Mouse (Mus musculus): ENCODE measurements around the gene Fam193a. TPM values are rescaled to one million over a fixed set of nuclear protein-coding genes. Genes with fewer than 3 reads are reported as not detected.

Fam193a gene
- total RNA-seq, 4 experiments from 2014 or later = 41.6 to 48.2 (median 45.0) TPM

DNA sequence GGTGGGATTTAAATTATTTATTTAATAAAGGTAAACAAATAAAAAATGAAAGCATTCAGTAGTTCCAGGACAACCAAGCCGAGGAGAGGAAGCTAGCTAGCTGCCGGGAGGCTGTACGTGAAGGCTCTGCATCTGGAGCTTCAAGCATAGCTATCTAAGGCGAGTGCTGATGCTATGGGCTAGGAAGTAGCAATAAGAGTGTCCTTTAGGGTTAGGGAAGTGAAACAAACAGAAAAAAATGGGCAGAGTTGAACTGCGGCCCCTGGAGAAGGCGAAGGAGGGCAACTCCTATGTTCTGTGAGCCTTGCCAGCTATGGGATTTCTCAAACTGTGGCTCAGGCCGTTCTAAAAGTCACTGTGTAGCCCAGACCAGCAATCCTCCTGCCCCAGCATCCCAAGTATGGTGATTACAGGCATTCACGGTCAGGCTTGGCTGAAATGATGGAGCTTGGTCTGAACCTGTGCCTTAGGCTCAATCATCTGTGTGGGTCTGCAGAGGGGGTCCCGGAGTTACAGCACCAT is 149.7 kb downstream of the Fam193a start:
- DNase-seq (ENCODE audit: low spot score in 2 of 2) = no peak

DNA sequence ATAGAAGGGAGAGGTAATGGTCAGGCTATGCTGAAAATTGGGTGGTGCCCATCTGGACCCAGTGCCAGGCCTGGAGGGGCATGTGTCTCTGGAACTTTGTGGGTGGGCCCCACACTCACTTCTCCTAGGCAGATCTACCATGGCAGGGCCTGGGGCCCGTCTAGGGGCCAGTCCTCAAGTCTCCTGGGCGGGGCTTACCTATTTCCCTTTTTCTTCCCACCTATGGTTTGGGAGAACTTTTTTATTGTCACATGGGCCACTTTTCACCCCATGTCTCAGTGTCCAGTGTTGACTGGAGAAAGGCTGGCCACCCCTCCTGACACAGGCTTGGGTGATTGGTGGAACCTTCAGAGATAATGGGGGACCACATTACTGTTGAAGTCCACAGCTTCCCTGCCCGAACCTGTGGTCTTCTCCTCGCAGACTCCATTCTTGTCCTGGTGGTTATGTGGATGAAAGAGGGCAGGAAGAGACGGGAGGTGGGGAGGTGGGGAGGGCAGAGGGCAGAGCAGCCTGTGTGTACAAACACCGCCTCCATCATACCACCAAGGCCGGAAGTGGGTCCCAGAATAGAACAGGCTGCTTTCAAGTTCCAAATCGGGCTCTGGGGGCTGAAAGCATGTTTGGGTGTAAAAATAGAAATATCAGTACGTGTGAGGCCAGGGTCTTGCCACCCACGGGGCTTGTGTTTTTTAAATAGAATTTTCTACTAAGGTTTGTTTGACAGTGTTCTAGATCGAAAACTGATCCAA is 150.9 kb downstream of the Fam193a start:
- DNase-seq (ENCODE audit: low spot score in 2 of 2) = no peak

DNA sequence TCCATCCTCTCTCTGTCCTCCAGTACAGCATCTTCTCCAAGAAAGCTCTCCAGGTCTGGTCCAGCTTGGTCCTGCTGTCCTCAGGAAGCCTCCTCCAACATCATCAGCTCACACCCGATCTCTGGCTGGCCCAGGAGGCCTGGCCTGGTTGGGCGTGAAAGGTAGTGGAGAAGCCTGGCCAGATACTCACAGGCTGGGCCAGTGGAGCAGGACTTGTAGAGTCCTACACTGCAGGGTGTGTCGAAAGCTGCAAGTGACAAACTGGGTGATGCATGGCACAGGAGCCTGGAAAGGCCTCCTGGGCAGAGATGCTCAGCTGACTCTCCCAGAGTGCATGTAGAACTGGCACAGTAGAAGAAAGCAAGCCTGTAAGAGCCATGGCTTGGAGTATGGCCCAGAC is 151.6 kb downstream of the Fam193a start:
- DNase-seq (ENCODE audit: low spot score in 2 of 2) = no peak

DNA sequence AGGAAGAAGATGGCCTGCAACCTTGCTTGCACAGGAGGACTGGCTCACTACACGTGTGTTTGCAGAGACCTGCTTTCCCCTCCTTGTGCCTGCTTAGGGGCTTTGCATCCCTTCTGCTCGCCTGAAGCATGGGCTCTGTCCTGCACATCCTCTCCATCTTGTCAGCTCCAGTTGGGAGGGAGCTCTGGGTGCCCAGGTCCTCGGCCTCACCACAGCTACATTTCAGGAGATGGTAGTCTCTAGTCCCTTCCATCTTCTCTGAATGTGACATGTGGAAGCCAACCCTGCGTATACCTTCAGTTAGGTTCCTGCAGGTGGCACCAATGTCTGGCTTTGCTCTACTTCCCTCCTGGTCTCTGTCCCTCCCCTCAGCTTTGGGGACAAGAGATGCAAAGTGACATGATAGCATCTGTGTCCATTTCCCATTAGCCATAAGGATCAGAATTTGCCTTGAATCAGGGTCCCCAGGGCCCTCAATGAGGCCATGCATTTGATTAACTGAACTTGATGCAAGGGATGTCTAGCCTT is 154.3 kb downstream of the Fam193a start:
- no peak for DNase-seq (ENCODE audit: low spot score in 2 of 2)

DNA sequence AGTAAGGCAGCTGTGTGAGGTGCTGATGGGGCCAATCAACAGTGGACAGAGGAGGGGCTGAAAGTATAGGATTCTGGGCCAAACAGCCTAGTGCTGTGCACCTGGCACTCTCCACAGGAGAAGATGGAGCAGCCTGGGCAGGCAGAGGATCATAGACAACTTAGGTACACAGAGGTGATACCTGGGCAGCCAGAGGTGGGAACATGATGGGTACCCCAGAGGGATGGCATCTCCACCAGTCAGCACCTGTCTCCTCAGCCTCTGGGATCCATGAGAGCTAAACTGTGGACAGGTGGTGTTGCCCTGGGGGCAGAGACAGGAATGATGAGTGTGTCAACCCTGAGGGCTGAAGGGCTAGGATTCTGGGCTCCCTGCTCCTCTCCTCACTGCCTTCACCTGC is 154.8 kb downstream of the Fam193a start:
- DNase-seq (ENCODE audit: low spot score in 2 of 2) = no peak

DNA sequence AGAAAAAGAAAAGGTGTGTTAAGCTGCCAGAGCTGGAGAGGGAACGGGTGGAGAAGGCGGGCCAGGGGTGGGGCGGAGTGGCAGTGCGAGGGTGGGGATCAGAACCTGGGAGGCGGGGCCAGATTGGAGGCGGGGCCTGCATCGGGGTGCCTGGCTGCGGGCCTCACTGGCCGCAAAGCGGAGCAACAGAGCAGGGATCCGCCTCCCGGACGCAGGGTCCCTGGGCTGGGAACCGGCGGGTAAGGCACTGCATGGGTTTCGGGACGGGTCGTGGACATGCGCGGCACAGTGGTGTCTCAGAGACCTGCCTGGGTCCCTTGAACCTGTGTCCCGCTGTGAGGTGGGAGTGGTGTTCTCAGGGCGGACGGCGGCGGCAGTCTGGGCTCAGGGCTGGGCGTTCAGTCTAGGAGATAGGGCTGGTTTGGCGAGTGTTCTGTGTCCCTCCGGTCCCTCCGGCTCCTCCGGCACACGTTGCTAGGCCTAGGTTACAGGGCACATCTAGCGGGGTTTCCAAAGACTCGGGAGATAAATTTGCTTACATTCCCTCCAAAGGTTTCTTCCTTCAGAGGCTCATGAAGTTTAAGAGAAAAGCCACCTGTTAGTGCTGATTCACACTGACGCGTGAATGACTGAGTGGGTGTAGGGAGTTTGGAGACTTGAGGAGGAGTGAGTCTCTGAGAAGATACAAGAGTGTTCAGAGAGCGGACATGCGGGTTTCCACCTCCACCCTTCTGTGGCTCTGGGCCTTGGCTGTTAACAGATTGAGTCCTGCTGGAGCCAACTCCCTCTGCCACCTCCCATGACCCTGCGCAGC is 156.1 kb downstream of the Fam193a start, which contains the start of gene Sh3bp2:
Sh3bp2 (plus strand) TSS at position 176 of the 814 bp plus-strand sequence.
- DNase-seq (ENCODE audit: low spot score in 2 of 2) = peak; percentile 73 to 79

GRCm38 (mm10) chr5:34526477-34526775 is 156.7 kb downstream of the Fam193a start:
- DNase-seq (ENCODE audit: low spot score in 2 of 2) = no peak

- no peak for DNase-seq (ENCODE audit: low spot score in 2 of 2)
These were observed 157.6 kb downstream of the Fam193a start for GRCm38 (mm10) chr5:34527352-34527751.

DNA sequence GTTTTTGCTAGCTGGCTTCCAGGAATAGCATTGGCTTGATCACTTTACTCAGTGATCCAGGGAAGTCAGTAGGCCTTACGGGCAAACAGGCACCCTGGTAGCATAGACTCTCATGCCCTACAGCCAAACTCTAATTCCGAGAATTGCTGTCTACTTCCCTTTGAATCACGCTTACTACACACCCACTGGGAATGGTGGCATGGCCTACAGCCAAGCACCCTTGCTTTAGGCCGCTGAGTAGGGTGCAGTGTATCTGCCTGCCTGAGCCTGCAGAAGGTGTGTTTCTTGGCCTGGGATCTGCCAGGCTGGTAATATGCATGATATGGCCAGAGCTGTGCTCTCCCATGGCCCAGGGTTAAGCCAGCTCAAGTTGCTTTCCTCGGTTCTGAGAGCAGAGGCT is 159.0 kb downstream of the Fam193a start:
- DNase-seq (ENCODE audit: low spot score in 2 of 2) = no peak

GRCm38 (mm10) chr5:34530116-34530515 is 160.4 kb downstream of the Fam193a start:
- DNase-seq (ENCODE audit: low spot score in 2 of 2) = no peak

- DNase-seq (ENCODE audit: low spot score in 2 of 2) = no peak
These were observed 161.0 kb downstream of the Fam193a start for GRCm38 (mm10) chr5:34530687-34531086.

DNA sequence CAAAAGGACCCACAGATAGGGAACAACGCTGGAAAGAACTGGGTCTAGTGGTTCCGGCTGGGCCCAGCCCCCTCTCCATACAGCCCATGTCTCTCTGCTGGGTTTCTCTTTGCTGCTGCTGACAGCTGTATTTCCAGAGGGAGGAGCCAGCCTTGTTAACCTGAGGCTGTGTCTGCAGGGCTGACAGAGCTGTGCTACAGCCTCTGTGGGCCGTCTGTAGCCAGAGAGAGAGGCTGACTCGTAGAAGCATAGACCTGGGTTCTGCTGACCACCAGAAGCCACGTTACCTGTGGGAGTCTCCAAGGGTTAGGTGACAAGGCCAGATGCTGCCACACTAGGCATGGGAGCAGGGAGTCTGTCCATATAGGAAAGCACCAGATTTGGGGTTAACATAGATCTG is 163.3 kb downstream of the Fam193a start:
- no peak for DNase-seq (ENCODE audit: low spot score in 2 of 2)

GRCm38 (mm10) chr5:34533820-34534219 is 164.1 kb downstream of the Fam193a start:
- DNase-seq (ENCODE audit: low spot score in 2 of 2) = peak; percentile 45 to 58

DNA sequence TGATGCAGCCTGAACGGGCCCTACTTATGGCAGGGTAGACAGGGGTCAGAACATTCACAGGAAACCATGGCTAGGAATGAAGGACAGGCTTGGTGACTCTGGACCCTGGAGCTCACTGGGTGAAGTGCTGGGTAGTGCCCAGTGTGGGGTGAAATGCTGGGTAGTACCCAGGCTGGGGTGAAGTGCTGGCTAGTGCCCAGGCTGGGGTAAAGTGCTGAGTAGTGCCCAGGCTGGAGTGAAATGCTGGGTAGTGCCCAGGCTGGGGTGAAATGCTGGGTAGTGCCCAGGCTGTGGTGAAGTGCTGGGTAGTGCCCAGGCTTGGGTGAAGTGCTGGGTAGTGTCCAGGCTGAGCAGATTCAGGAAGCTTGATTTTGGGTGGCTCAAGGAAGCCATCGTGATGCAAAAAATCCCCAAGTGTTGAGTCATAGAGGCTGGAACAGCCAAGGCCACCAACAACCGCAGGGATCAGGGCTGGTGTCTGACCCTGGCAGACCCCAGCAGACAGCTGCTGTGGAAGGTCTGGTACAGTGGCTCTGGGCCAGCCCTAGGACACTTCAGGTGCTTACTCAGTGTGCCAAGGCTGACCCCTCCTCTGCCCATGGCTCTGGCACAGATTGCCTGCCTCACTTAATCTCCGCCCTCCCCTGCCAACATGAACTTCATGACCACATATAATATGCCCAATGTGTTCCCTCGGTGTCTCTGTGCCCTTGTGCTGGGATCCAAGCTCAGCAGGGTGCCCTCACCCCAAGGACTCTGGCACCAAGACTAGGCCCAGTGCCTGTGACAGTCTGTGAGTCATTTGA is 165.2 kb downstream of the Fam193a start:
- no peak for DNase-seq (ENCODE audit: low spot score in 2 of 2)

GRCm38 (mm10) chr5:34535831-34536230 is 166.1 kb downstream of the Fam193a start:
- DNase-seq (ENCODE audit: low spot score in 2 of 2) = no peak

Other genes starting within 250 kb of the Fam193a start
- gene Poln, start 200.5 kb upstream of the Fam193a start, total RNA-seq (2022) = 1 to 10 TPM in 3 of 4 experiments, under 1 TPM in 1; 0.73 to 1.3 (median 1.1) TPM
- gene Haus3, start 200.4 kb upstream of the Fam193a start, total RNA-seq (2022) = 10 to 100 TPM in 1 of 4 experiments, 1 to 10 TPM in 3; 6.0 to 11.1 (median 6.8) TPM
- gene Mxd4, start 182.2 kb upstream of the Fam193a start, total RNA-seq (2022) = 10 to 100 TPM; 72.5 to 84.4 (median 76.7) TPM
- 10 to 100 TPM; 32.5 to 37.0 (median 33.5) TPM for gene Zfyve28, start 81.5 kb upstream of the Fam193a start, total RNA-seq (2022)
- gene Cfap99, start 81.3 kb upstream of the Fam193a start, total RNA-seq (2022) = under 1 TPM; 0.52 to 0.85 (median 0.74) TPM
- gene Rnf4, start 33.6 kb upstream of the Fam193a start, total RNA-seq (2022) = 10 to 100 TPM; 82.2 to 87.7 (median 84.1) TPM
- 10 to 100 TPM; 27.2 to 36.7 (median 33.1) TPM for gene Tnip2, start 144.1 kb downstream of the Fam193a start, total RNA-seq (2022)
- gene Sh3bp2, start 155.9 kb downstream of the Fam193a start, total RNA-seq (2022) = 10 to 100 TPM in 2 of 4 experiments, 1 to 10 TPM in 2; 3.8 to 13.5 (median 8.5) TPM
- gene Add1, start 203.7 kb downstream of the Fam193a start, total RNA-seq (2022) = 100 to 1,000 TPM; 394 to 417 (median 404) TPM

Measured in layer of hippocampus, adult 8-10 months (tissue).